Mouse (Mus musculus): ENCODE measurements around the gene Arvcf. TPM values are rescaled to one million over a fixed set of nuclear protein-coding genes. Genes with fewer than 3 reads are reported as not detected.

Arvcf gene
- polyA plus RNA-seq, 1 experiment = 26.3 TPM

DNA sequence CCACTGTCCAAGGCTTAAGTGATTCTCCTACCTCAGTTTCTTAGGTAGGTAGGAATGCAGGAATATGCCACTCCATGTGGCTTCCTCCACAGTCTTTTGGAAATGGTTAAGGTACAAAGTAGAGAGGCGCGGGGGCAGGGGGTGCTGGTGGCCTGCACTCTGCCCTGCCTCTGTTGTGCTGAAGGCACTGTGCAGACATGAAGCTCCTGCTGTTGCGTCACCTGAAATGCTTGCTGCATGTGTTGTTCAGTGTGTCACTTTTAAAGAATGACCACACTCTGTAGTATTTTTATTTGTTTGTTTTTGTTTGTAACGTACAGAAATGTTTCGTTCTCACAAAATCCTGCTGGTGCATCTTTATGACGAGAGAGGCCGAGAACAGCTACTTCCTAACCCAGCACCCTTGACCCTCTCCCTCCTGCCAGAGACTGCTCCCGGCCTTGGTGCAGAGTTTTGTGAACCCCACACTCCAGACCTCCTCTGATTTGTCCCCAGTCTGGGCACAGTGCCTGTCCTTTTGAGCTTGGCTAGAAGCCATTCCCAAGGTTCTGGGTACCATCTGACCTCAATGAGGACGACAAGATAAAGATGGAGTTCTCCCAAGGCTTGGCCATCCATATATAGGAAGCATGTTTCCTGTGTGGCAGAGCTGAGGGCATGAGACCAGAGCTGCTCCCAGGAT, 35.2 kb downstream of the Arvcf start:
- no peak overlapping the region for H3K9ac ChIP-seq (ENCODE audit: low read depth, poor library complexity, severe bottlenecking)
- peak overlapping the region; percentile 46 for H3K27ac ChIP-seq (ENCODE audit: insufficient read depth, low read length)
- no peaks in the 10 kb centered on the region for H3K27me3 ChIP-seq (ENCODE audit: control insufficient read depth, insufficient read depth, low read length, poor library complexity, severe bottlenecking)
- no peak overlapping the region for H3K4me3 ChIP-seq (ENCODE audit: low read depth, low read length)
- TF ChIP-seq POLR2A (IDR thresholded peaks at IDR 0.05; ENCODE audit: insufficient read depth, low read length) (no peak), CTCF (IDR thresholded peaks at IDR 0.05; ENCODE audit: low read depth, low read length) (no peak), EP300 (IDR thresholded peaks at IDR 0.05; ENCODE audit: insufficient read depth, low read depth, low read length) (no peak)
- H3K4me1 ChIP-seq (ENCODE audit: control insufficient read depth, insufficient read depth, low read length) = peaks cover 16% of the 10 kb centered on the region
- no peaks in the 10 kb centered on the region for H3K9me3 ChIP-seq (replicated peaks; ENCODE audit: control insufficient read depth, insufficient read depth, low read length, poor library complexity, severe bottlenecking)
- H3K36me3 ChIP-seq (ENCODE audit: control insufficient read depth, insufficient read depth, low read length, poor library complexity, severe bottlenecking) = no peaks in the 10 kb centered on the region

DNA sequence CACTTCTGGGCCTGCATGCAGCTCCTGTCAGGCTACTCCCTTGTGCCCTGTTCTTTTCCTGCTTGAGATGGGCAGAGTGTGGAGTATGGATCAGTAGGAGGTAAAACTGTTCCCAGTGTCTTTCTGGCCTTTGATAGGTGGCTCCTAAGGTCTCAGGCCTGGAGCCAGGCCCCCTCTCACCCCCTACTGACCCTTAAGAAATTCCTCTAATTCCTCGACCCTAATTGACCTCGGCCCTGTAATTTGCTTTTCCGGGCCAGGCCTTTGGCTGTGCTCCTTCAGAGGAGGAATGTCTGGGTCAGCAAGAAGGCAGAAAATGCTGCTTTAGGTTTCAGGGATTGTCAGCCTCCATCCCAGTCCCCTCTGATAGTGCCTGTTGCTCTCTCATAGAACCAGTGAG, 35.8 kb downstream of the Arvcf start:
- Histone ChIP-seq H3K9me3 (replicated peaks; ENCODE audit: control insufficient read depth, insufficient read depth, low read length, poor library complexity, severe bottlenecking) (no peaks in the 10 kb centered on the region), H3K4me1 (ENCODE audit: control insufficient read depth, insufficient read depth, low read length) (peaks cover 17% of the 10 kb centered on the region), H3K4me3 (ENCODE audit: low read depth, low read length) (no peak overlapping the region), H3K36me3 (ENCODE audit: control insufficient read depth, insufficient read depth, low read length, poor library complexity, severe bottlenecking) (no peaks in the 10 kb centered on the region), H3K27me3 (ENCODE audit: control insufficient read depth, insufficient read depth, low read length, poor library complexity, severe bottlenecking) (no peaks in the 10 kb centered on the region), H3K27ac (ENCODE audit: insufficient read depth, low read length) (peak overlapping the region; percentile 46), H3K9ac (ENCODE audit: low read depth, poor library complexity, severe bottlenecking) (no peak overlapping the region)
- TF ChIP-seq POLR2A (IDR thresholded peaks at IDR 0.05; ENCODE audit: insufficient read depth, low read length) = no peak
- no peak for TF ChIP-seq EP300 (IDR thresholded peaks at IDR 0.05; ENCODE audit: insufficient read depth, low read depth, low read length)
- TF ChIP-seq CTCF (IDR thresholded peaks at IDR 0.05; ENCODE audit: low read depth, low read length) = no peak

DNA sequence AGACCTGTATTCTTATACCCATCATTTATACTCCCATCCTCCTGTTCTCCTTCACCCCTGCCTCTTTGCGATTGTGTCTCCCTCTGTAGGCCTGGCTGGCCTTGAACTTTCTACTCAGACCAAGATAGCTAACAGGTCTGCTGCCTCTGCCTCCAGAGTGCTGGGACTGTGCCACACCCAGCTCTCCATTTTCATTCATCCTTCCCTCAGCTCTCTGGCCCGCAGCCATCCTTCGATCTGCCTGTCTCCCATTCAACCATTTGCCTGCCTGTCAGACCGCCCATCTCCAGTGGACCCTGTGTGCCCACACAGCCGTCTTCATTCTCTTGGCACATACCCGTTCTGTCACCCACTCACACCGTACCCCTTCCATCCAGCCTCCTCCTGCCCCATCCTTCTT, 36.2 kb downstream of the Arvcf start:
- Histone ChIP-seq H3K4me1 (ENCODE audit: control insufficient read depth, insufficient read depth, low read length) (peaks cover 17% of the 10 kb centered on the region), H3K27me3 (ENCODE audit: control insufficient read depth, insufficient read depth, low read length, poor library complexity, severe bottlenecking) (no peaks in the 10 kb centered on the region), H3K27ac (ENCODE audit: insufficient read depth, low read length) (peak overlapping the region; percentile 46; the same call in 1 of the 2 replicates), H3K4me3 (ENCODE audit: low read depth, low read length) (no peak overlapping the region), H3K9me3 (replicated peaks; ENCODE audit: control insufficient read depth, insufficient read depth, low read length, poor library complexity, severe bottlenecking) (no peaks in the 10 kb centered on the region), H3K36me3 (ENCODE audit: control insufficient read depth, insufficient read depth, low read length, poor library complexity, severe bottlenecking) (no peaks in the 10 kb centered on the region), H3K9ac (ENCODE audit: low read depth, poor library complexity, severe bottlenecking) (no peak overlapping the region)
- peak; percentile 70; the same call in 1 of the 2 replicates for TF ChIP-seq EP300 (IDR thresholded peaks at IDR 0.05; ENCODE audit: insufficient read depth, low read depth, low read length)
- TF ChIP-seq POLR2A (IDR thresholded peaks at IDR 0.05; ENCODE audit: insufficient read depth, low read length) = no peak
- no peak for TF ChIP-seq CTCF (IDR thresholded peaks at IDR 0.05; ENCODE audit: low read depth, low read length)

DNA sequence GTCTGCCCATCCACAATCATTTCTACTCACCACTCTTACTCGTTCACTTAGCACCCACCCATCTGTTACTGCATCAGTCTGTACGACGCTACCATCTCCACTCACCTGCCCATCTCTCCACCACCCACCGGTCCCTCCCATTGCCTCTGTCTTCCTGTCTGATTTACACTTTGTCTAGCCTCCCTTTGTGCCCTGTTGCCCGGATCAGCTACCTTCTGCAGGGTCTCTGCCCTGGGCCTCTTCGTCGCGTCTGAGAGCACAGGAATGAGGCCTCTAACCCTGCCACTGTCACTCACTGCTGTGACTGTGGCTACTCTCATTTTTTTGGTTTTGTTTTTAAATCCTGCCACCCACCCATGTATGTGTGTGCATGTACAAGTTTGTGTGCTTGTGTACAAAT, 36.7 kb downstream of the Arvcf start:
- TF ChIP-seq POLR2A (IDR thresholded peaks at IDR 0.05; ENCODE audit: insufficient read depth, low read length) (no peak), EP300 (IDR thresholded peaks at IDR 0.05; ENCODE audit: insufficient read depth, low read depth, low read length) (no peak), CTCF (IDR thresholded peaks at IDR 0.05; ENCODE audit: low read depth, low read length) (no peak)
- H3K9ac ChIP-seq (ENCODE audit: low read depth, poor library complexity, severe bottlenecking) = no peak overlapping the region
- no peak overlapping the region for H3K4me3 ChIP-seq (ENCODE audit: low read depth, low read length)
- no peaks in the 10 kb centered on the region for H3K36me3 ChIP-seq (ENCODE audit: control insufficient read depth, insufficient read depth, low read length, poor library complexity, severe bottlenecking)
- peak overlapping the region; percentile 6; the same call in 1 of the 2 replicates for H3K27ac ChIP-seq (ENCODE audit: insufficient read depth, low read length)
- no peaks in the 10 kb centered on the region for H3K27me3 ChIP-seq (ENCODE audit: control insufficient read depth, insufficient read depth, low read length, poor library complexity, severe bottlenecking)
- no peaks in the 10 kb centered on the region for H3K9me3 ChIP-seq (replicated peaks; ENCODE audit: control insufficient read depth, insufficient read depth, low read length, poor library complexity, severe bottlenecking)
- H3K4me1 ChIP-seq (ENCODE audit: control insufficient read depth, insufficient read depth, low read length) = peaks cover 17% of the 10 kb centered on the region

DNA sequence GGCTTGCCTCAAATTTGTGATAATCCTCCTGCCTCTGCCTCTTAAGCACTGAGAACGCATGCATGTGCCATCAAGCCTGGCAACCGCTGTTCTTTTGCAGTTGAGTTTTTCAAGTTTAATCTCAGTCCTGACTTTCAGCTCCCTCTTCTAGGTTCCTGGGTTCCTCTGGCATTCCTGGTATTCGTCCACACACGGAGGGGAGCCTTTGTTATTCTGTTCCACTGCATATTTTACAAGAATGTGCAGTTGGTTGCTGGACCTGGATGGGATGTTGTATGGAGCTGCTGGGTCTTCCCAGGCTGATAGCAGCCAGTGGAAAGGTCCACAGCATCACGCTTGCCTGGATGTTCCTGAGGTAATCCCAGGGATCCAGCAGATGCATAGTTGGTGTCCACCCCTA, 37.4 kb downstream of the Arvcf start:
- Histone ChIP-seq H3K4me3 (ENCODE audit: low read depth, low read length) (no peak overlapping the region), H3K36me3 (ENCODE audit: control insufficient read depth, insufficient read depth, low read length, poor library complexity, severe bottlenecking) (no peaks in the 10 kb centered on the region), H3K9me3 (replicated peaks; ENCODE audit: control insufficient read depth, insufficient read depth, low read length, poor library complexity, severe bottlenecking) (no peaks in the 10 kb centered on the region), H3K27me3 (ENCODE audit: control insufficient read depth, insufficient read depth, low read length, poor library complexity, severe bottlenecking) (no peaks in the 10 kb centered on the region), H3K9ac (ENCODE audit: low read depth, poor library complexity, severe bottlenecking) (no peak overlapping the region), H3K4me1 (ENCODE audit: control insufficient read depth, insufficient read depth, low read length) (peaks cover 17% of the 10 kb centered on the region), H3K27ac (ENCODE audit: insufficient read depth, low read length) (no peak overlapping the region)
- TF ChIP-seq CTCF (IDR thresholded peaks at IDR 0.05; ENCODE audit: low read depth, low read length) (no peak), EP300 (IDR thresholded peaks at IDR 0.05; ENCODE audit: insufficient read depth, low read depth, low read length) (no peak), POLR2A (IDR thresholded peaks at IDR 0.05; ENCODE audit: insufficient read depth, low read length) (no peak)

DNA sequence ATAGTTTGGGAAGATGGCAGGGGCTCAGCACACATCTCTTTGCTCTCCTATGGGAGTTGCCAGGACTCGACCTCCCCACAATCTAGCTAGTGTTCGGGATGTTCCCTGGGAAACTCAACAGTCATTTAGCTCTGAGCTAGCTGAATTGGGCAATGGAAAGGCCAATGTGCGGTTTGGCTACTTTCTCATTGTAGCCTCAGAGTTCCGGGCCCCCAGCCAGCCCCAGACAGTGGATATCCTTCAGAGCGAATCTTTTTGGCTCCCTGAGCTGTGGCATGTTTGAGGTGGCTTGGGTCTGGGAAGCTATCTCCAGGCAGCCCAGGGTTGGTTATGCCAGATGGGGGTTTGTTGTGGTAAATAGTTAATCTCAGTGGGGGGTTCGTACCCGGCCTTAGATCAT, 38.5 kb downstream of the Arvcf start:
- no peak overlapping the region for H3K9ac ChIP-seq (ENCODE audit: low read depth, poor library complexity, severe bottlenecking)
- H3K27ac ChIP-seq (ENCODE audit: insufficient read depth, low read length) = no peak overlapping the region
- H3K4me1 ChIP-seq (ENCODE audit: control insufficient read depth, insufficient read depth, low read length) = peaks cover 20% of the 10 kb centered on the region
- no peaks in the 10 kb centered on the region for H3K9me3 ChIP-seq (replicated peaks; ENCODE audit: control insufficient read depth, insufficient read depth, low read length, poor library complexity, severe bottlenecking)
- no peak overlapping the region for H3K4me3 ChIP-seq (ENCODE audit: low read depth, low read length)
- TF ChIP-seq POLR2A (IDR thresholded peaks at IDR 0.05; ENCODE audit: insufficient read depth, low read length) (no peak), CTCF (IDR thresholded peaks at IDR 0.05; ENCODE audit: low read depth, low read length) (no peak), EP300 (IDR thresholded peaks at IDR 0.05; ENCODE audit: insufficient read depth, low read depth, low read length) (no peak)
- H3K27me3 ChIP-seq (ENCODE audit: control insufficient read depth, insufficient read depth, low read length, poor library complexity, severe bottlenecking) = no peaks in the 10 kb centered on the region
- H3K36me3 ChIP-seq (ENCODE audit: control insufficient read depth, insufficient read depth, low read length, poor library complexity, severe bottlenecking) = no peaks in the 10 kb centered on the region
